23 mouse cellular contexts compared by ENCODE assay signal in genomic region chr12:21324101-21324500, GRCm38 (mm10). TPM values are rescaled to one million over a fixed set of nuclear protein-coding genes. Genes with fewer than 3 reads are reported as not detected.
DNase-seq lines count a peak whose midpoint lies in the region; ATAC-seq lines count a peak whose summit lies in the region.
"Had no signal": no experiment of that assay in that cellular context is flagged by ENCODE, and none has a peak within 500 bp of the region (broad histone marks: within the 10 kb centered on the region; RNA-seq: fewer than 3 reads in every experiment).

No protein-coding gene starts in this region.

- no peaks in the 10 kb centered on the region for H3K9me3 ChIP-seq in heart, embryonic 10.5 days
- no peaks in the 10 kb centered on the region for H3K9me3 ChIP-seq in kidney, embryonic 15.5 days (replicated peaks)
- no peaks in the 10 kb centered on the region for H3K9me3 ChIP-seq in midbrain, embryonic 11.5 days (ENCODE audit: control insufficient read depth, low read length)
- H3K9me3 ChIP-seq in midbrain, embryonic 15.5 days, result no peaks in the 10 kb centered on the region
- H3K9me3 ChIP-seq: embryonic facial prominence, embryonic 12.5 days; embryonic facial prominence, embryonic 15.5 days; heart, embryonic 12.5 days; heart, embryonic 15.5 days; hindbrain, embryonic 12.5 days; hindbrain, embryonic 15.5 days had no signal

- 80% methylated on average over 5 of the region's 5 CpGs for WGBS in heart, embryonic 10.5 days
- WGBS in kidney, embryonic 15.5 days, result 79% methylated on average over 5 of the region's 5 CpGs
- WGBS in midbrain, embryonic 11.5 days, result 87% methylated on average over 5 of the region's 5 CpGs
- WGBS in midbrain, embryonic 15.5 days, result 85% methylated on average over 5 of the region's 5 CpGs

- ATAC-seq in kidney, embryonic 15.5 days (replicated peaks; ENCODE audit: low FRiP score), result no peak
- ATAC-seq in midbrain, embryonic 11.5 days (ENCODE audit: low FRiP score), result no peak
- no peak for ATAC-seq in midbrain, embryonic 15.5 days (replicated peaks)
- ATAC-seq: CD4-positive, CD25-positive, alpha-beta regulatory T cell, adult 4 months; forebrain, embryonic 14.5 days; forebrain, postnatal 0 days had no signal

- H3K36me3 ChIP-seq in heart, embryonic 10.5 days, result peaks cover 85% of the 10 kb centered on the region
- H3K36me3 ChIP-seq in kidney, embryonic 15.5 days, result peaks cover 91% of the 10 kb centered on the region
- peaks cover 14% of the 10 kb centered on the region for H3K36me3 ChIP-seq in midbrain, embryonic 11.5 days (ENCODE audit: control insufficient read depth, insufficient read depth, low read length)
- peaks cover 23% of the 10 kb centered on the region for H3K36me3 ChIP-seq in midbrain, embryonic 15.5 days (replicated peaks)

- no peak overlapping the region for H3K4me2 ChIP-seq in kidney, embryonic 15.5 days
- H3K4me2 ChIP-seq in midbrain, embryonic 11.5 days, result no peak overlapping the region
- H3K4me2 ChIP-seq in midbrain, embryonic 15.5 days, result no peak overlapping the region
- H3K4me2 ChIP-seq: embryonic facial prominence, embryonic 12.5 days; embryonic facial prominence, embryonic 15.5 days; heart, embryonic 12.5 days; heart, embryonic 15.5 days; hindbrain, embryonic 12.5 days; hindbrain, embryonic 15.5 days had no signal

- DNase-seq in heart, embryonic 10.5 days (ENCODE audit: low spot score), result peak; percentile 50
- DNase-seq in heart, postnatal 25 days (ENCODE audit: low spot score), result no peak
- DNase-seq in kidney, postnatal 25 days, result peak; percentile 35 to 49
- DNase-seq in midbrain, embryonic 11.5 days (ENCODE audit: low spot score, missing footprints), result peak; percentile 61
- DNase-seq: adrenal gland, adult 2 months; adrenal gland, postnatal 14 days; cerebellum, adult 11 months; cerebellum, adult 2 months; cerebellum, adult 9-11 months; cerebellum, postnatal 25 days; forebrain, postnatal 0 days; gastrocnemius, postnatal 36 days; heart, postnatal 10 days had no signal

- H3K27me3 ChIP-seq in heart, embryonic 10.5 days (ENCODE audit: insufficient read depth, poor library complexity, severe bottlenecking), result no peaks in the 10 kb centered on the region
- no peaks in the 10 kb centered on the region for H3K27me3 ChIP-seq in kidney, embryonic 15.5 days
- H3K27me3 ChIP-seq in midbrain, embryonic 11.5 days (ENCODE audit: control insufficient read depth, insufficient read depth, low read length), result no peaks in the 10 kb centered on the region
- no peaks in the 10 kb centered on the region for H3K27me3 ChIP-seq in midbrain, embryonic 15.5 days (replicated peaks)
- H3K27me3 ChIP-seq: embryonic facial prominence, embryonic 12.5 days; embryonic facial prominence, embryonic 15.5 days; heart, embryonic 12.5 days; heart, embryonic 15.5 days; hindbrain, embryonic 12.5 days; hindbrain, embryonic 15.5 days had no signal

- no peak overlapping the region for H3K4me3 ChIP-seq in heart, embryonic 10.5 days
- no peak overlapping the region for H3K4me3 ChIP-seq in kidney, embryonic 15.5 days (replicated peaks)
- no peak overlapping the region for H3K4me3 ChIP-seq in midbrain, embryonic 11.5 days (ENCODE audit: low read depth, low read length)
- no peak overlapping the region for H3K4me3 ChIP-seq in midbrain, embryonic 15.5 days
- H3K4me3 ChIP-seq: embryonic facial prominence, embryonic 12.5 days; embryonic facial prominence, embryonic 15.5 days; heart, embryonic 12.5 days; heart, embryonic 15.5 days; hindbrain, embryonic 12.5 days; hindbrain, embryonic 15.5 days had no signal

- H3K9ac ChIP-seq in kidney, embryonic 15.5 days, result no peak overlapping the region
- no peak overlapping the region for H3K9ac ChIP-seq in midbrain, embryonic 11.5 days (ENCODE audit: low read length)
- no peak overlapping the region for H3K9ac ChIP-seq in midbrain, embryonic 15.5 days
- H3K9ac ChIP-seq: embryonic facial prominence, embryonic 12.5 days; embryonic facial prominence, embryonic 15.5 days; forebrain, postnatal 0 days; heart, embryonic 12.5 days; heart, embryonic 15.5 days; hindbrain, embryonic 12.5 days; hindbrain, embryonic 15.5 days had no signal

- no peak overlapping the region for H3K27ac ChIP-seq in heart, embryonic 10.5 days
- no peak overlapping the region for H3K27ac ChIP-seq in kidney, embryonic 15.5 days
- H3K27ac ChIP-seq in midbrain, embryonic 11.5 days (ENCODE audit: low read depth, low read length), result no peak overlapping the region
- H3K27ac ChIP-seq in midbrain, embryonic 15.5 days, result no peak overlapping the region
- H3K27ac ChIP-seq: embryonic facial prominence, embryonic 12.5 days; embryonic facial prominence, embryonic 15.5 days; heart, embryonic 15.5 days; hindbrain, embryonic 12.5 days; hindbrain, embryonic 15.5 days had no signal

- H3K4me1 ChIP-seq in heart, embryonic 10.5 days, result 0 out of 2 replicates have a peak, but pooled peaks cover 1% of the 10 kb centered on the region
- no peaks in the 10 kb centered on the region for H3K4me1 ChIP-seq in kidney, embryonic 15.5 days
- no peaks in the 10 kb centered on the region for H3K4me1 ChIP-seq in midbrain, embryonic 11.5 days (ENCODE audit: control insufficient read depth, insufficient read depth, low read length)
- no peaks in the 10 kb centered on the region for H3K4me1 ChIP-seq in midbrain, embryonic 15.5 days
- H3K4me1 ChIP-seq: embryonic facial prominence, embryonic 12.5 days; embryonic facial prominence, embryonic 15.5 days; heart, embryonic 15.5 days; hindbrain, embryonic 12.5 days; hindbrain, embryonic 15.5 days had no signal

- intact Hi-C loops in heart, postnatal 25 days (cut with DNase I), result no loop called here

RNA-seq across cellular contexts. Expression of gene Iah1, which starts 7.9 kb away (rescaled TPM):
- polyA plus RNA-seq in heart, embryonic 10.5 days (2016; fragmentation: Nextera tagmentation; extraction: Ambion mirVana), result 38.9 and 40.8 TPM in 2 replicates
- total RNA-seq in heart, postnatal 25 days (2021), result 10 to 100 TPM; 12.6 to 15.7 TPM
- polyA plus RNA-seq in kidney, embryonic 15.5 days (2015; fragmentation: Nextera tagmentation; extraction: Ambion mirVana), result 67.7 and 78.7 TPM in 2 replicates
- polyA plus RNA-seq in midbrain, embryonic 11.5 days (2014; fragmentation: Nextera tagmentation; extraction: Ambion mirVana), result 49.5 and 50.8 TPM in 2 replicates
- polyA plus RNA-seq in midbrain, embryonic 15.5 days (2015; fragmentation: Nextera tagmentation; extraction: Ambion mirVana), result 27.2 and 27.8 TPM in 2 replicates

RNA-seq across cellular contexts. Expression of gene Itgb1bp1, which starts 38.0 kb away (rescaled TPM):
- polyA plus RNA-seq in heart, embryonic 10.5 days (2016; fragmentation: Nextera tagmentation; extraction: Ambion mirVana), result 39.5 and 40.8 TPM in 2 replicates
- total RNA-seq in heart, postnatal 25 days (2021), result 10 to 100 TPM; 40.9 to 49.7 TPM
- 45.8 and 46.0 TPM in 2 replicates for polyA plus RNA-seq in kidney, embryonic 15.5 days (2015; fragmentation: Nextera tagmentation; extraction: Ambion mirVana)
- 42.6 and 42.9 TPM in 2 replicates for polyA plus RNA-seq in midbrain, embryonic 11.5 days (2014; fragmentation: Nextera tagmentation; extraction: Ambion mirVana)
- polyA plus RNA-seq in midbrain, embryonic 15.5 days (2015; fragmentation: Nextera tagmentation; extraction: Ambion mirVana), result 32.5 and 34.0 TPM in 2 replicates

RNA-seq across cellular contexts. Expression of gene Cpsf3, which starts 38.9 kb away (rescaled TPM):
- polyA plus RNA-seq in heart, embryonic 10.5 days (2016; fragmentation: Nextera tagmentation; extraction: Ambion mirVana), result 91.9 and 106 TPM in 2 replicates
- 10 to 100 TPM; 33.8 to 34.5 TPM for total RNA-seq in heart, postnatal 25 days (2021)
- 112 and 115 TPM in 2 replicates for polyA plus RNA-seq in kidney, embryonic 15.5 days (2015; fragmentation: Nextera tagmentation; extraction: Ambion mirVana)
- polyA plus RNA-seq in midbrain, embryonic 11.5 days (2014; fragmentation: Nextera tagmentation; extraction: Ambion mirVana), result 138 and 145 TPM in 2 replicates
- polyA plus RNA-seq in midbrain, embryonic 15.5 days (2015; fragmentation: Nextera tagmentation; extraction: Ambion mirVana), result 94.6 and 101 TPM in 2 replicates

RNA-seq across cellular contexts. Expression of gene Adam17, which starts 49.3 kb away (rescaled TPM):
- polyA plus RNA-seq in heart, embryonic 10.5 days (2016; fragmentation: Nextera tagmentation; extraction: Ambion mirVana), result 36.3 and 38.4 TPM in 2 replicates
- total RNA-seq in heart, postnatal 25 days (2021), result 10 to 100 TPM; 48.9 to 58.5 TPM
- polyA plus RNA-seq in kidney, embryonic 15.5 days (2015; fragmentation: Nextera tagmentation; extraction: Ambion mirVana), result 42.9 and 44.9 TPM in 2 replicates
- 38.8 and 39.9 TPM in 2 replicates for polyA plus RNA-seq in midbrain, embryonic 11.5 days (2014; fragmentation: Nextera tagmentation; extraction: Ambion mirVana)
- polyA plus RNA-seq in midbrain, embryonic 15.5 days (2015; fragmentation: Nextera tagmentation; extraction: Ambion mirVana), result 17.3 and 17.5 TPM in 2 replicates
